In genomic region chr2:166712801-166713689, GRCm38 (mm10) we compare ENCODE assay signal across 8 mouse cellular contexts. TPM values are rescaled to one million over a fixed set of nuclear protein-coding genes. Genes with fewer than 3 reads are reported as not detected.
DNase-seq lines count a peak whose midpoint lies in the region; ATAC-seq and TF ChIP-seq lines count a peak whose summit lies in the region.

No protein-coding gene starts in this region.

- no peaks in the 10 kb centered on the region for H3K9me3 ChIP-seq in forebrain, embryonic 16.5 days (ENCODE audit: control insufficient read depth, low read length)
- no peaks in the 10 kb centered on the region for H3K9me3 ChIP-seq in liver, embryonic 12.5 days (replicated peaks)

- peak; percentile 24 for DNase-seq in kidney, adult 2 months
- no peak for DNase-seq in kidney, adult 18-20 months
- DNase-seq in monocyte, adult 2 months (ENCODE audit: low read depth in 1 of 2, low spot score in 2 of 2): peak; percentile 22 to 58
- DNase-seq in thymus, adult 2 months: peak; percentile 70

- H3K9ac ChIP-seq in forebrain, embryonic 16.5 days (replicated peaks; ENCODE audit: low read depth, low read length): peak overlapping the region; percentile 78
- peak overlapping the region; percentile 96 for H3K9ac ChIP-seq in liver, embryonic 12.5 days

- no peak for TF ChIP-seq CTCF in kidney, adult 2 months (conservative IDR thresholded peaks at IDR 0.05; ENCODE audit: insufficient read depth, insufficient read length, low read depth, low read length)
- TF ChIP-seq CTCF in thymus, adult 2 months (IDR thresholded peaks at IDR 0.05; ENCODE audit: borderline replicate concordance, control insufficient read depth, extremely low read depth, insufficient read depth, low read length, poor library complexity): 0 out of 2 replicates have a peak, but pooled peaks have one; percentile 53

- no peaks in the 10 kb centered on the region for H3K27me3 ChIP-seq in kidney, adult 2 months (replicated peaks; ENCODE audit: control insufficient read depth, insufficient read depth, low read length)
- no peaks in the 10 kb centered on the region for H3K27me3 ChIP-seq in forebrain, embryonic 16.5 days (replicated peaks; ENCODE audit: control insufficient read depth, insufficient read depth, low read length)
- 0 out of 2 replicates have a peak, but pooled peaks cover 8% of the 10 kb centered on the region for H3K27me3 ChIP-seq in liver, embryonic 12.5 days (replicated peaks)
- no peaks in the 10 kb centered on the region for H3K27me3 ChIP-seq in thymus, adult 2 months (ENCODE audit: control insufficient read depth, insufficient read depth, low read length)

- H3K36me3 ChIP-seq in kidney, adult 2 months (ENCODE audit: control insufficient read depth, insufficient read depth, low read length): no peaks in the 10 kb centered on the region
- no peaks in the 10 kb centered on the region for H3K36me3 ChIP-seq in forebrain, embryonic 16.5 days (ENCODE audit: control insufficient read depth, insufficient read depth)
- H3K36me3 ChIP-seq in liver, embryonic 12.5 days: peaks cover 7% of the 10 kb centered on the region; the same call in 1 of the 2 replicates
- no peaks in the 10 kb centered on the region for H3K36me3 ChIP-seq in thymus, adult 2 months (ENCODE audit: control insufficient read depth, insufficient read depth, low read length)

- H3K4me1 ChIP-seq in kidney, adult 2 months (ENCODE audit: control insufficient read depth, insufficient read depth, low read length): peaks cover 6% of the 10 kb centered on the region; the same call in 1 of the 2 replicates
- peaks cover 35% of the 10 kb centered on the region for H3K4me1 ChIP-seq in forebrain, embryonic 16.5 days (replicated peaks; ENCODE audit: control insufficient read depth, insufficient read depth, low read length)
- peaks cover 60% of the 10 kb centered on the region for H3K4me1 ChIP-seq in liver, embryonic 12.5 days
- peaks cover 44% of the 10 kb centered on the region for H3K4me1 ChIP-seq in thymus, adult 2 months (replicated peaks; ENCODE audit: control insufficient read depth, insufficient read depth, low read length)

- peak; percentile 17 for ATAC-seq in activated CD4-positive, CD25-positive, alpha-beta regulatory T cell, adult 4 months
- peak; percentile 45 for ATAC-seq in forebrain, embryonic 16.5 days
- peak; percentile 21 for ATAC-seq in inflammation-experienced regulatory T-cells, adult 6 months
- peak; percentile 42 for ATAC-seq in liver, embryonic 12.5 days

- H3K27ac ChIP-seq in kidney, adult 2 months (ENCODE audit: insufficient read depth, low read depth, low read length): no peak overlapping the region
- H3K27ac ChIP-seq in forebrain, embryonic 16.5 days (ENCODE audit: low read length): peak overlapping the region; percentile 75
- peak overlapping the region; percentile 85 for H3K27ac ChIP-seq in liver, embryonic 12.5 days
- peak overlapping the region; percentile 87 for H3K27ac ChIP-seq in thymus, adult 2 months (ENCODE audit: control insufficient read depth, insufficient read depth, low read length)

- no peak for TF ChIP-seq POLR2A in kidney, adult 2 months (IDR thresholded peaks at IDR 0.05; ENCODE audit: low read depth, low read length)
- TF ChIP-seq POLR2A in thymus, adult 2 months (IDR thresholded peaks at IDR 0.05; ENCODE audit: control insufficient read depth, extremely low read depth, insufficient read depth, low read length, poor library complexity): 0 out of 2 replicates have a peak, but pooled peaks have one; percentile 21

- peak overlapping the region; percentile 79 for H3K4me2 ChIP-seq in forebrain, embryonic 16.5 days (ENCODE audit: low read length)
- peak overlapping the region; percentile 96 for H3K4me2 ChIP-seq in liver, embryonic 12.5 days

- WGBS in kidney, adult 2 months: 1% methylated on average over 64 of the region's 64 CpGs
- 0% methylated on average over 64 of the region's 64 CpGs for WGBS in forebrain, embryonic 16.5 days
- WGBS in liver, embryonic 12.5 days (ENCODE audit: insufficient replicate concordance): 2% methylated on average over 59 of the region's 64 CpGs
- WGBS in thymus, adult 2 months: under 1% methylated on average over 61 of the region's 64 CpGs

- H3K4me3 ChIP-seq in kidney, adult 2 months (ENCODE audit: insufficient read depth, low read depth, low read length): peak overlapping the region; percentile 71
- H3K4me3 ChIP-seq in forebrain, embryonic 16.5 days (replicated peaks; ENCODE audit: low read length): peak overlapping the region; percentile 76
- H3K4me3 ChIP-seq in liver, embryonic 12.5 days: peak overlapping the region; percentile 93
- peak overlapping the region; percentile 78 for H3K4me3 ChIP-seq in thymus, adult 2 months (ENCODE audit: control insufficient read depth, insufficient read depth, low read length)

RNA-seq across cellular contexts. Expression of gene Prex1, which starts 0.6 kb away (rescaled TPM):
- polyA plus RNA-seq in kidney, adult 2 months (2012; rRNA removed): 12.2 and 14.5 TPM in 2 replicates
- polyA plus RNA-seq in activated CD4-positive, CD25-positive, alpha-beta regulatory T cell, adult 4 months (2017; shearing (Covaris generic)): 10 to 100 TPM; 34.5 to 45.2 TPM
- 38.5 and 40.5 TPM in 2 replicates for polyA plus RNA-seq in forebrain, embryonic 16.5 days (2015; fragmentation: Nextera tagmentation; extraction: Ambion mirVana)
- polyA plus RNA-seq in inflammation-experienced regulatory T-cells, adult 6 months (2017; shearing (Covaris generic)): 10 to 100 TPM; 31.3 to 54.8 (median 31.8) TPM
- 16.4 and 17.5 TPM in 2 replicates for polyA plus RNA-seq in liver, embryonic 12.5 days (2016; fragmentation: Nextera tagmentation; extraction: Ambion mirVana)
- 264 and 297 TPM in 2 replicates for polyA plus RNA-seq in thymus, adult 2 months (2012; rRNA removed)
